Mouse (Mus musculus) olfactory bulb, adult 2 months (tissue): ENCODE data around the gene Ppargc1a.

Experiments
- CTCF ChIP-seq: fragments of 200-500 bp; IDR thresholded peaks from 2 replicates; pipeline ENCODE4 v1.5.1; 2012; ENCODE audit warnings: low read depth, mild to moderate bottlenecking, low read length, moderate library complexity; ENCODE audit not compliant: insufficient read depth
- POLR2A ChIP-seq: fragments of 200-500 bp; IDR thresholded peaks from 2 replicates; pipeline ENCODE4 v1.6.1; 2012; ENCODE audit warnings: mild to moderate bottlenecking, low read depth, low read length, moderate library complexity; ENCODE audit not compliant: insufficient read depth

DNA sequence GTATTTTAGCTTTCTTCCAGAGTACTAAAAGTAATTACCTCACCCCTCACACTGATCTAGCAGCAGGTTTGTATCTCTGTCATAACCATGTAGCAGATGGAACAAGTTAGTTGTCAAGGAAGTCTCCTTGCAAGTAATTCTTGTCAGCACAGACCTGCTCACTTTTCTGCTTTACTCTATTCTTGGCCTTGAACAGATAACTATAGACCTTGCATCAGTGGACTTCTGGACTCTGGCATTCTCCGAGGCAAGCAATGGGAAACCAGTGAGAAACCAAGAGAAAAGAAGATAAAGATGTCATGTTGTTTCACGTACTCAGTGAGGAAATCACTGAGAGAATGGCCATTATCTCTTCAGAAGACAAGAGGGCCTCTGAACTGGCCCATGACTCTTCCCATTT lies 152.1 kb downstream of the Ppargc1a start:
- no peak for TF ChIP-seq CTCF
- TF ChIP-seq POLR2A, result no peak
